Mouse (Mus musculus) limb, embryonic 14.5 days (tissue): ENCODE data around the gene Nalcn. TPM values are rescaled to one million over a fixed set of nuclear protein-coding genes. Genes with fewer than 3 reads are reported as not detected.

Experiments
- ATAC-seq: fragments of 200-750 bp; cut with Nextera tagmentation; 2 replicates; pipeline ENCODE4 v1.8.0; 2017; ENCODE audit warnings: low read depth, moderate number of reproducible peaks, moderate TSS enrichment; ENCODE audit not compliant: low FRiP score
- DNase-seq: peaks from one replicate; pipeline ENCODE4 v3.0.0-alpha.2; 2015; ENCODE audit warnings: low spot score
- H3K27ac ChIP-seq: fragments of 300-500 bp; sonication (generic); replicated peaks from 2 replicates; pipeline ENCODE4 v1.5.1; 2014; ENCODE audit warnings: low read depth, mild to moderate bottlenecking, low read length, moderate library complexity, mixed read lengths
- H3K27me3 ChIP-seq: fragments of 300-500 bp; sonication (generic); 2 replicates; pipeline ENCODE4 v1.6.1; 2014; ENCODE audit warnings: low read length, mixed read lengths; ENCODE audit not compliant: control insufficient read depth, insufficient read depth
- H3K36me3 ChIP-seq: fragments of 300-500 bp; sonication (generic); 2 replicates; pipeline ENCODE4 v1.6.1; 2014; ENCODE audit warnings: mild to moderate bottlenecking, low read length, moderate library complexity, mixed read lengths; ENCODE audit not compliant: control insufficient read depth, insufficient read depth
- H3K4me1 ChIP-seq: fragments of 300-500 bp; sonication (generic); 2 replicates; pipeline ENCODE4 v1.6.1; 2014; ENCODE audit warnings: antibody characterized with exemption, low read length, mixed read lengths; ENCODE audit not compliant: control insufficient read depth, insufficient read depth
- H3K4me2 ChIP-seq: fragments of 300-500 bp; sonication (generic); replicated peaks from 2 replicates; pipeline ENCODE4 v1.6.1; 2014; ENCODE audit warnings: low read depth, mild to moderate bottlenecking, low read length, moderate library complexity; ENCODE audit not compliant: severe bottlenecking
- H3K4me3 ChIP-seq: fragments of 300-500 bp; sonication (generic); replicated peaks from 2 replicates; pipeline ENCODE4 v1.5.1; 2014; ENCODE audit warnings: low read length
- H3K9ac ChIP-seq: fragments of 300-500 bp; sonication (generic); 2 replicates; pipeline ENCODE4 v1.6.1; 2014; ENCODE audit warnings: mild to moderate bottlenecking, low read depth, low read length, moderate library complexity; ENCODE audit not compliant: severe bottlenecking
- H3K9me3 ChIP-seq: fragments of 300-500 bp; sonication (generic); 2 replicates; pipeline ENCODE4 v1.6.1; 2016; ENCODE audit warnings: low read length; ENCODE audit not compliant: control insufficient read depth
- POLR2A ChIP-seq: fragments of 200-500 bp; IDR thresholded peaks from 2 replicates; pipeline ENCODE4 v1.8.0; 2012; ENCODE audit warnings: inconsistent platforms, mild to moderate bottlenecking, moderate library complexity, borderline replicate concordance; ENCODE audit not compliant: insufficient read depth, insufficient read length; ENCODE audit errors: extremely low read depth
- WGBS: fragments of 180-500 bp; shearing (Covaris S2); extraction: QIAGEN DNeasy Blood & Tissue Kit; methylation state at CpG from one replicate; pipeline ENCODE4 v1.1.7; 2014; 5-methylcytosine and 5-hydroxymethylcytosine counted together
- polyA plus RNA-seq, 2 experiments: library from polyadenylated mRNA; depleted of rRNA in 1 of 2; stranded (reverse) in 1 of 2; unstranded in 1 of 2; fragments of >200 nt; fragmentation: Nextera tagmentation in 1 of 2; extraction: Ambion mirVana in 1 of 2; gene quantifications; 2 replicates each; pipeline versions ENCODE4 v1.2.1 to v1.2.3; 2012 to 2014

Gene Nalcn
- polyA plus RNA-seq, 2 experiments = 0.87 to 0.95 TPM

DNA sequence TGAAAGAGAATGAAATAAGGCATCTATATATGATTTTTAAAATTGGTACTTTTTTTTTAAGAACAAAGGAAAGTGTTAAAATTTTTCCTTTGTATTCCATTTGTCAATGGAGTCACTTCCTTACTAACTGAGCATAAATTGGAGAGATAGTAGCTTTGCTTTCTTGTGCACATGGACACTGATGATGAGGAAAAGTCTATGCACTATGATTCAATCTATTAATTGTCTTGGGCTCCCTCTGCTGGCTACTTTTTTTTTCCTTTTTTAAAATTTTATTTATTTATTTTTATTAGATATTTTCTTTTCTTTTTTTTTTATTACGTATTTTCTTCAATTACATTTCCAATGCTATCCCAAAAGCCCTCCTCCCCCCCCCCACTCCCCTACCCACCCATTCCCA, 312.6 kb downstream of the Nalcn start:
- Histone ChIP-seq H3K36me3 (no peaks in the 10 kb centered on the region), H3K9ac (no peak overlapping the region), H3K4me2 (no peak overlapping the region), H3K4me3 (no peak overlapping the region), H3K27me3 (no peaks in the 10 kb centered on the region), H3K27ac (no peak overlapping the region), H3K9me3 (no peaks in the 10 kb centered on the region), H3K4me1 (no peaks in the 10 kb centered on the region)
- no peak for TF ChIP-seq POLR2A
- peak; percentile 45 for DNase-seq
- 43% methylated on average over 1 of the region's 1 CpGs for WGBS
- ATAC-seq = no peak

DNA sequence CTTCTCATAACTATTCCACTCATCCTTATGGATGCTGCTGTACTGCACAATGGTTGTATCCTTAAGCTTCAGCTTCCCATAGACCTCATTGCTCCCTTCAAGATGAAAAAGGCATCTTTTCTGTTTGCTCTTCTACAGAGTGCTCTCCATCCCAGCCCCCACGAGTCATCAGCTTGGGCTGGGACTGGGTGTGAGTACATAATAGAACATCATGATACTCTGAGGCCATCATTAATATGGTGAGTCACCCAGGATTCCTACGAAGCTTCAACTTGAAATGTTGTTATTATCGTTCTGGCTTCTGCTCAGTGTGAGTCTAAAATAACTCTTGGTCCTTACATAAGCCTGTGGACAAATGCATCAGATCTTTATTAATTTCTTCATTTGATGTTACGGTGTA, 314.6 kb downstream of the Nalcn start:
- H3K9me3 ChIP-seq = no peaks in the 10 kb centered on the region
- no peak for DNase-seq
- H3K4me1 ChIP-seq = no peaks in the 10 kb centered on the region
- no peak overlapping the region for H3K27ac ChIP-seq
- H3K27me3 ChIP-seq = no peaks in the 10 kb centered on the region
- H3K9ac ChIP-seq = no peak overlapping the region
- 83% methylated on average over 4 of the region's 4 CpGs for WGBS
- no peak overlapping the region for H3K4me2 ChIP-seq
- H3K4me3 ChIP-seq = no peak overlapping the region
- ATAC-seq = no peak
- TF ChIP-seq POLR2A = no peak
- no peaks in the 10 kb centered on the region for H3K36me3 ChIP-seq

GRCm38 (mm10) chr14:123296068-123296467, 330.9 kb downstream of the Nalcn start:
- ATAC-seq = no peak
- no peak overlapping the region for H3K4me3 ChIP-seq
- TF ChIP-seq POLR2A = no peak

DNA sequence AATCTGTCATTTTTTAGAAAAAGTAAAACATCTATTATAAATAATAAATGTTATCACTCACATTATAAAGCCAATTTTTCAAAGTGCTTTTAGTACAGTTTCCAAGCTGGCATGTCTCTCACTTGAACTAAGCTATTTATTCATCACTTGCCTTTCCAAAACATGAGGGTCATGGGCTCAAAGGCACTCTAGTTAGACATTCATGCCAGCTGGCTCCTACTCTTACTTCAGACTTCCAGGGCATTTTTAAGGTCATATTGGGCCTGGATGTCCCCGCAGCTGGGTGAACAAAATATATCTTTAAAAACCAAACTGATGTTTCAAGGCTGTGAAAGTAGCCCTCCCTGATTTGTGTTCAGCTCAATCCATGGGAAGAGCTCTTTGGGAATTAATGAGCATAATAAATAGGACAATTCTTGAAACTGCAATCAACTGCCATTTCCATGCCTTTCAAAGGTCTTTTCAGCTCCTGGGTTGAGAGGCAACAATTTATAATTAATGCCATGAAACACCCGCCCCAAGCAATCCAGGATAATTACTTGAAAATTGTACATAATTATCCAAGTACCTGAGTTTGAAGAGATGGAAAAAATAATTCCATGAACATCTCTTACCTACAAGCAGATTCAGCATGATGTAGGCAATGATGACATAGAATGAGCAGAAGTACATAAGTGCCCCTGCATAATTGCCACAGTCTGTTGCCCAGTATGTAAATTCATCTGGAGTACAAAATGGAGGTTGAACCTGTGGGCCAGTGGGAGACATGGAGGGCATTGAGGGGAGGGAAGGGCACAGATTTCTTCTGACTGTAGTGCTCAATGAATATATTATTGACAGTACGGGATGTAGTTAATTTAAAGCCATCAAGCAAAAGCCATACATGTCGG, 335.6 kb downstream of the Nalcn start:
- no peaks in the 10 kb centered on the region for H3K36me3 ChIP-seq
- H3K9me3 ChIP-seq = no peaks in the 10 kb centered on the region
- no peaks in the 10 kb centered on the region for H3K27me3 ChIP-seq
- ATAC-seq = no peak
- H3K4me1 ChIP-seq = no peaks in the 10 kb centered on the region
- no peak overlapping the region for H3K9ac ChIP-seq
- no peak for TF ChIP-seq POLR2A
- 86% methylated on average over 4 of the region's 4 CpGs for WGBS
- DNase-seq = no peak
- no peak overlapping the region for H3K4me2 ChIP-seq
- no peak overlapping the region for H3K4me3 ChIP-seq
- H3K27ac ChIP-seq = no peak overlapping the region

More at GRCm38 (mm10) chr14:123296068-123296467, 330.9 kb downstream of the Nalcn start:
- Histone ChIP-seq H3K4me1 (no peaks in the 10 kb centered on the region), H3K9me3 (no peaks in the 10 kb centered on the region), H3K4me2 (no peak overlapping the region), H3K27me3 (no peaks in the 10 kb centered on the region), H3K9ac (no peak overlapping the region), H3K27ac (no peak overlapping the region), H3K36me3 (no peaks in the 10 kb centered on the region)
- no peak for DNase-seq

- no peak for ATAC-seq
These were observed 344.8 kb downstream of the Nalcn start for GRCm38 (mm10) chr14:123282165-123282564.

DNA sequence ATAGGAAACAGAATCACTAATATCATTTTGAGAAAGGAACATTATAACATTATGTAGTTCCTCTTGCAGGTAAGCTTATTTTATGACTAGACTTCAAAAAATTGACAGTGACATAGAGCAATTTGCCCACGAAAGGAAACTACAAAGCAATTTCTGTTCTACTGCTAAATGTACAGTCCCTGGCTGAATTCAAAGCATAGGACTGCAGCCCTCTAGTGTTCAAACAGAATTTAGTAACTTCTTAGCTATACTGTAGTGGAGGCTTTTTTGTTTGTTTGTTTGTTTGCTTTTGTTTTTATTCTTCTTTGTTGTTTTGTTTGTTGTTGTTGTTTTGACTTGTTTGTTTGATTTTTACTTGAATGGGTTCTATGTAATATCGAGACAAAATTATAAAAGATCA, 354.8 kb downstream of the Nalcn start:
- no peak overlapping the region for H3K27ac ChIP-seq
- ATAC-seq (no peak), DNase-seq (peak; percentile 41)
- H3K36me3 ChIP-seq = no peaks in the 10 kb centered on the region
- no peak for TF ChIP-seq POLR2A
- H3K9me3 ChIP-seq = no peaks in the 10 kb centered on the region
- H3K9ac ChIP-seq = no peak overlapping the region
- H3K4me1 ChIP-seq = no peaks in the 10 kb centered on the region
- no peaks in the 10 kb centered on the region for H3K27me3 ChIP-seq
- no peak overlapping the region for H3K4me3 ChIP-seq
- H3K4me2 ChIP-seq = no peak overlapping the region
- WGBS = 63% methylated on average over 2 of the region's 2 CpGs

More at GRCm38 (mm10) chr14:123282165-123282564, 344.8 kb downstream of the Nalcn start:
- Histone ChIP-seq H3K27me3 (no peaks in the 10 kb centered on the region), H3K4me3 (no peak overlapping the region), H3K36me3 (no peaks in the 10 kb centered on the region), H3K27ac (no peak overlapping the region), H3K4me2 (no peak overlapping the region), H3K4me1 (no peaks in the 10 kb centered on the region), H3K9ac (no peak overlapping the region), H3K9me3 (no peaks in the 10 kb centered on the region)
- DNase-seq = no peak
- TF ChIP-seq POLR2A = no peak
